Mouse (Mus musculus) heart, embryonic 14.5 days (tissue): Measurements from ENCODE around the gene Baiap3. TPM values are rescaled to one million over a fixed set of nuclear protein-coding genes. Genes with fewer than 3 reads are reported as not detected.

Source experiments
- ATAC-seq: fragments of 200-750 bp; cut with Nextera tagmentation; 2 replicates; pipeline ENCODE4 v1.8.0; 2017; ENCODE audit warnings: low read depth, moderate TSS enrichment; ENCODE audit not compliant: insufficient number of reproducible peaks, insufficient read depth, low FRiP score
- H3K27ac ChIP-seq, 2 experiments: fragments of 200-500 bp in 1 of 2; fragments of 300-500 bp in 1 of 2; sonication (generic) in 1 of 2; replicated peaks in 1 of 2; 2 replicates each; pipeline ENCODE4 v1.5.1; 2012 to 2014; ENCODE audit warnings: low read depth in 2 of 2, low read length in 2 of 2, control low read depth in 1 of 2, mild to moderate bottlenecking in 1 of 2, mixed read lengths in 1 of 2; ENCODE audit not compliant: control insufficient read depth in 1 of 2, insufficient read depth in 1 of 2
- H3K27me3 ChIP-seq: fragments of 300-500 bp; sonication (generic); 2 replicates; pipeline ENCODE4 v1.6.1; 2014; ENCODE audit warnings: mild to moderate bottlenecking, low read length, control low read depth; ENCODE audit not compliant: control insufficient read depth, insufficient read depth
- H3K36me3 ChIP-seq: fragments of 300-500 bp; sonication (generic); 2 replicates; pipeline ENCODE4 v1.6.1; 2014; ENCODE audit warnings: mild to moderate bottlenecking, control low read depth, low read length, mixed read lengths; ENCODE audit not compliant: control insufficient read depth, insufficient read depth
- H3K4me1 ChIP-seq, 2 experiments: fragments of 200-500 bp in 1 of 2; fragments of 300-500 bp in 1 of 2; sonication (generic) in 1 of 2; 2 replicates each; pipeline ENCODE4 v1.6.1; 2012 to 2014; ENCODE audit warnings: low read length in 2 of 2, control low read depth in 1 of 2, mixed read lengths in 1 of 2; ENCODE audit not compliant: control insufficient read depth in 2 of 2, insufficient read depth in 2 of 2
- H3K4me2 ChIP-seq: fragments of 300-500 bp; sonication (generic); 2 replicates; pipeline ENCODE4 v1.6.1; 2014; ENCODE audit warnings: mild to moderate bottlenecking, low read length
- H3K4me3 ChIP-seq, 2 experiments: fragments of 200-500 bp in 1 of 2; fragments of 300-500 bp in 1 of 2; sonication (generic) in 1 of 2; 2 replicates each; pipeline ENCODE4 v1.5.1; 2012 to 2014; ENCODE audit warnings: low read length in 2 of 2, mild to moderate bottlenecking in 2 of 2, control low read depth in 1 of 2, low read depth in 1 of 2, moderate library complexity in 1 of 2; ENCODE audit not compliant: control insufficient read depth in 1 of 2, insufficient read depth in 1 of 2
- H3K9ac ChIP-seq: fragments of 300-500 bp; sonication (generic); 2 replicates; pipeline ENCODE4 v1.6.1; 2014; ENCODE audit warnings: mild to moderate bottlenecking, low read length
- H3K9me3 ChIP-seq: fragments of 300-500 bp; sonication (generic); 2 replicates; pipeline ENCODE4 v1.6.1; 2016; ENCODE audit warnings: low read length, control low read depth; ENCODE audit not compliant: control insufficient read depth
- WGBS: fragments of 180-500 bp; shearing (Covaris S2); extraction: QIAGEN DNeasy Blood & Tissue Kit; methylation state at CpG from one replicate; pipeline ENCODE4 v1.1.7; 2014; 5-methylcytosine and 5-hydroxymethylcytosine counted together
- polyA plus RNA-seq: library from polyadenylated mRNA; unstranded; fragments of >200 nt; fragmentation: Nextera tagmentation; extraction: Ambion mirVana; gene quantifications from 2 replicates; pipeline ENCODE4 v1.2.1, GENCODE M21; 2014

Gene Baiap3
- polyA plus RNA-seq, 1 experiment from 2014 or later, result 0.76 TPM

- no peak for ATAC-seq
- WGBS, result 87% methylated on average over 3 of the region's 3 CpGs
- Histone ChIP-seq H3K27me3 (no peaks in the 10 kb centered on the region), H3K4me3 (no peak overlapping the region), H3K36me3 (0 out of 2 replicates have a peak, but pooled peaks cover under 1% of the 10 kb centered on the region), H3K27ac (no peak overlapping the region), H3K9me3 (no peaks in the 10 kb centered on the region), H3K4me2 (no peak overlapping the region), H3K4me1 (peaks cover 15 to 20% of the 10 kb centered on the region in 2 experiments), H3K9ac (no peak overlapping the region)
These were observed 19.7 kb upstream of the Baiap3 start for GRCm38 (mm10) chr17:25275833-25276232.

- Histone ChIP-seq H3K27me3 (no peaks in the 10 kb centered on the region), H3K9ac (peak within 1 kb of the TSS; percentile 100), H3K36me3 (peaks cover 11% of the 10 kb centered on the region), H3K27ac (peak within 1 kb of the TSS; percentile 99), H3K9me3 (no peaks in the 10 kb centered on the region), H3K4me2 (peak within 1 kb of the TSS; percentile 98), H3K4me1 (peaks cover 18 to 30% of the 10 kb centered on the region in 2 experiments), H3K4me3 (peak within 1 kb of the TSS; percentile 97 to 99)
- whole genome bisulfite sequencing, result 83% methylated on average over 9 of the region's 9 CpGs
- ATAC-seq, result no peak
These were observed 18.6 kb upstream of the Baiap3 start, which contains the start of gene Ube2i for GRCm38 (mm10) chr17:25274571-25275346. TSS of gene Ube2i (minus strand) at chr17:25274622.

- Histone ChIP-seq H3K4me3 (peak overlapping the region; percentile 97 to 99), H3K9ac (peak overlapping the region; percentile 100), H3K4me1 (peaks cover 18 to 35% of the 10 kb centered on the region in 2 experiments), H3K4me2 (peak overlapping the region; percentile 98), H3K27me3 (no peaks in the 10 kb centered on the region), H3K27ac (peak overlapping the region; percentile 99), H3K36me3 (peaks cover 20% of the 10 kb centered on the region), H3K9me3 (no peaks in the 10 kb centered on the region)
- ATAC-seq, result peak; percentile 85
- WGBS, result 1% methylated on average over 38 of the region's 45 CpGs
These were observed 17.7 kb upstream of the Baiap3 start for GRCm38 (mm10) chr17:25273706-25274501.

- under 1% methylated on average over 64 of the region's 92 CpGs for WGBS
- Histone ChIP-seq H3K9me3 (no peaks in the 10 kb centered on the region), H3K4me1 (peaks cover 18 to 35% of the 10 kb centered on the region in 2 experiments), H3K4me2 (peak overlapping the region; percentile 98), H3K27me3 (no peaks in the 10 kb centered on the region), H3K4me3 (peak overlapping the region; percentile 97 to 99), H3K9ac (peak overlapping the region; percentile 100), H3K36me3 (peaks cover 27% of the 10 kb centered on the region), H3K27ac (peak overlapping the region; percentile 99)
- peak; percentile 91 for ATAC-seq
These were observed 17.0 kb upstream of the Baiap3 start for GRCm38 (mm10) chr17:25272951-25273705.

- Histone ChIP-seq H3K36me3 (peaks cover 35% of the 10 kb centered on the region), H3K27ac (peak overlapping the region; percentile 99), H3K4me2 (peak overlapping the region; percentile 98), H3K4me3 (peak overlapping the region; percentile 97 to 99), H3K27me3 (no peaks in the 10 kb centered on the region), H3K4me1 (peaks cover 18 to 35% of the 10 kb centered on the region in 2 experiments), H3K9ac (peak overlapping the region; percentile 100), H3K9me3 (no peaks in the 10 kb centered on the region)
- WGBS, result under 1% methylated on average over 10 of the region's 10 CpGs
- ATAC-seq, result no peak
These were observed 16.2 kb upstream of the Baiap3 start for GRCm38 (mm10) chr17:25272326-25272725.

GRCm38 (mm10) chr17:25270795-25271335 is 14.7 kb upstream of the Baiap3 start:
- 63% methylated on average over 2 of the region's 2 CpGs for WGBS
- Histone ChIP-seq H3K27ac (no peak overlapping the region), H3K4me3 (peak overlapping the region in 1 of 2 experiments; percentile 99; a peak in 2 of 4 replicates), H3K9me3 (no peaks in the 10 kb centered on the region), H3K4me2 (peak overlapping the region; percentile 98), H3K36me3 (peaks cover 50% of the 10 kb centered on the region), H3K27me3 (no peaks in the 10 kb centered on the region), H3K4me1 (peaks cover 18 to 35% of the 10 kb centered on the region in 2 experiments), H3K9ac (peak overlapping the region; percentile 100; the same call in 1 of the 2 replicates)
- ATAC-seq, result no peak

GRCm38 (mm10) chr17:25264453-25264852 is 8.3 kb upstream of the Baiap3 start:
- H3K36me3 ChIP-seq, result peaks cover 82% of the 10 kb centered on the region
- H3K4me3 ChIP-seq, result no peak overlapping the region
- H3K27me3 ChIP-seq, result no peaks in the 10 kb centered on the region
- H3K9ac ChIP-seq, result no peak overlapping the region
- WGBS, result 45% methylated on average over 3 of the region's 3 CpGs
- peaks cover 0 to 2% of the 10 kb centered on the region in 2 experiments; a peak in 1 of 4 replicates for H3K4me1 ChIP-seq
- peak; percentile 23; the same call in 1 of the 2 replicates for ATAC-seq
- H3K9me3 ChIP-seq, result no peaks in the 10 kb centered on the region
- H3K27ac ChIP-seq, result no peak overlapping the region
- no peak overlapping the region for H3K4me2 ChIP-seq
